Mouse (Mus musculus): ENCODE data around the gene Stx5a.

DNA sequence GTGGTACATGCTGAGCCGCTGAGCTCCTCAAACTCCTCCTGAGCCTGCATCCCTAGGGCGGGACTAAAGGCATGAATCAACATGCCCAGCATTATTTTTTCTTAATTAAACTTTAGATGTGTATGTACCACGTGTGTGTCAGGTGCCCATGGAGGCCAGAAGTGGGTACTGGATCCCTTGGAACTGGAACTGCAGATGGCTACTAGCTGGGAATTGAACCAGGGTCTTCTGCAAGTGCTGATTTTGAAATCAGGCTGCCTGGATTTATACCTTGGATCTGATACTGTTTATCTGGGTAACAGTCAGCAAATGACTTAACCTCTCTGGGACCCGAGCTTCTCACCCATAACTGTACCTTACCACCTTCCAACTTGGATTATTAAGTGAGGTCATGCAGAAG lies 19.2 kb upstream of the Stx5a start:
- TF ChIP-seq CTCF (IDR thresholded peaks at IDR 0.05; ENCODE audit: extremely low read depth, insufficient read length, insufficient replicate concordance, low read depth, low read length) = no peak
- no peak for TF ChIP-seq POLR2A (IDR thresholded peaks at IDR 0.05; ENCODE audit: low read depth, low read length)

All from small intestine, adult 2 months (tissue).